Mouse (Mus musculus): ENCODE measurements around the gene Cma2. TPM values are rescaled to one million over a fixed set of nuclear protein-coding genes. Genes with fewer than 3 reads are reported as not detected.
"Not testable (repeated sequence)": the region's sequence is repeated elsewhere in the genome, so short reads cannot be mapped to it uniquely, and the experiment has no call there.

Cma2 gene
- polyA plus RNA-seq, 1 experiment: not detected

DNA sequence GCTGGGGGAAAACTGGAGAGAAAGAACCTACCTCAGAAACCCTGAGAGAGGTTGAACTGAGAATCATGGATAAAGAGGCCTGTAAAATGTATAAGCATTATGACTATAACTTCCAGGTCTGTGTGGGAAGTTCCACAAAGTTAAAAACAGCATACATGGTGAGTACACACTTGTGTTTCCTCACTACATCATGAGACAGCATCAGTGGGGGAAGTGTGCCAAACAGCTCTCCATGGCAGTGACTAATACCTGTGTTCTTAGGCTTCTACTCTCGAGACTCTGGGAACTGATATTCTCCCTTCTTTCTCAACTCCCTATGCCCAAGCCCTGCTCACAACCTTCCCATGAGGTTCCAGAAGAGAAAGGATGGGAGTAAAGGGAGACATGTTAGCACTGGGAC is 68.7 kb downstream of the Cma2 start:
- TF ChIP-seq CTCF (IDR thresholded peaks at IDR 0.05; ENCODE audit: insufficient read depth, low read depth, low read length): no peak
- TF ChIP-seq POLR2A (IDR thresholded peaks at IDR 0.05; ENCODE audit: insufficient read depth, low read depth, low read length): no peak
- WGBS: 74% methylated on average over 1 of the region's 1 CpGs
- no peaks in the 10 kb centered on the region for H3K4me1 ChIP-seq (ENCODE audit: control insufficient read depth, insufficient read depth, low read length)
- no peak overlapping the region for H3K27ac ChIP-seq (ENCODE audit: insufficient read depth, low read depth, low read length)
- H3K4me3 ChIP-seq (ENCODE audit: insufficient read depth, low read depth, low read length): no peak overlapping the region

DNA sequence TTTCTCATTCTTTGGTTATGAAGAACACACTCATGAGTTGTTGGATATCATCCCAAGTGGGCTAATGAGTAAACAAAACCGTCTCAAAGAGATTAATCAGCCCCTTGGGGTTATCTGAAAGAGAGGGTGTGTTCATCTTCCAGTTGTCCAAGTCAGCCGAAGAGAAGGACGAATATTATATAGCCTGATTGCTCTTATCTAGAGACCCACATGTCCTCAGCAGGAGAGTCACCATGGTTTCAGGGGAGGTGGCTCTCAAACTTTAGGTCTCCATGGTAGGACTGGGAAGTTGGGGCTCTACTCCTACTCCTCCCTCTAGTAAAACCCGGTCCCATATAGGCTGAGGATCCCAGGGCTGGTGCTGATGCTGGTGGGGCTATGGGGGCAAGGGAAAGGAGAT is 70.5 kb downstream of the Cma2 start:
- H3K27ac ChIP-seq (ENCODE audit: insufficient read depth, low read depth, low read length); H3K4me3 ChIP-seq (ENCODE audit: insufficient read depth, low read depth, low read length); H3K4me1 ChIP-seq (ENCODE audit: control insufficient read depth, insufficient read depth, low read length): not testable (repeated sequence)
- 79% methylated on average over 4 of the region's 4 CpGs for WGBS

Other genes with a start within 250 kb of the Cma2 start
- gene Tgm1, start 237.1 kb upstream of the Cma2 start, polyA plus RNA-seq (2012; ENCODE audit: insufficient read depth, insufficient read length, low replicate concordance, missing spikeins): not detected in 2 replicates
- not detected in 2 replicates for gene Rabggta, start 228.7 kb upstream of the Cma2 start, polyA plus RNA-seq (2012; ENCODE audit: insufficient read depth, insufficient read length, low replicate concordance, missing spikeins)
- not detected in 2 replicates for gene Dhrs1, start 205.3 kb upstream of the Cma2 start, polyA plus RNA-seq (2012; ENCODE audit: insufficient read depth, insufficient read length, low replicate concordance, missing spikeins)
- not detected in 2 replicates for gene Nop9, start 205.3 kb upstream of the Cma2 start, polyA plus RNA-seq (2012; ENCODE audit: insufficient read depth, insufficient read length, low replicate concordance, missing spikeins)
- not detected in 2 replicates for gene Cideb, start 192.5 kb upstream of the Cma2 start, polyA plus RNA-seq (2012; ENCODE audit: insufficient read depth, insufficient read length, low replicate concordance, missing spikeins)
- gene Ltb4r2, start 189.6 kb upstream of the Cma2 start, polyA plus RNA-seq (2012; ENCODE audit: insufficient read depth, insufficient read length, low replicate concordance, missing spikeins): not detected in 2 replicates
- not detected in 2 replicates for gene Ltb4r1, start 185.0 kb upstream of the Cma2 start, polyA plus RNA-seq (2012; ENCODE audit: insufficient read depth, insufficient read length, low replicate concordance, missing spikeins)
- gene Adcy4, start 166.9 kb upstream of the Cma2 start, polyA plus RNA-seq (2012; ENCODE audit: insufficient read depth, insufficient read length, low replicate concordance, missing spikeins): not detected in 2 replicates
- not detected in 2 replicates for gene Ripk3, start 162.1 kb upstream of the Cma2 start, polyA plus RNA-seq (2012; ENCODE audit: insufficient read depth, insufficient read length, low replicate concordance, missing spikeins)
- gene Nfatc4, start 127.8 kb upstream of the Cma2 start, polyA plus RNA-seq (2012; ENCODE audit: insufficient read depth, insufficient read length, low replicate concordance, missing spikeins): not detected in 2 replicates
- not detected in 2 replicates for gene Nynrin, start 97.0 kb upstream of the Cma2 start, polyA plus RNA-seq (2012; ENCODE audit: insufficient read depth, insufficient read length, low replicate concordance, missing spikeins)
- gene Cbln3, start 66.6 kb upstream of the Cma2 start, polyA plus RNA-seq (2012; ENCODE audit: insufficient read depth, insufficient read length, low replicate concordance, missing spikeins): not detected in 2 replicates
- not detected in 2 replicates for gene Khnyn, start 66.0 kb upstream of the Cma2 start, polyA plus RNA-seq (2012; ENCODE audit: insufficient read depth, insufficient read length, low replicate concordance, missing spikeins)
- not detected in 2 replicates for gene Sdr39u1, start 50.7 kb upstream of the Cma2 start, polyA plus RNA-seq (2012; ENCODE audit: insufficient read depth, insufficient read length, low replicate concordance, missing spikeins)
- gene Cma1, start 6.3 kb upstream of the Cma2 start, polyA plus RNA-seq (2012; ENCODE audit: insufficient read depth, insufficient read length, low replicate concordance, missing spikeins): not detected in 2 replicates
- gene Mcpt1, start 67.0 kb downstream of the Cma2 start, polyA plus RNA-seq (2012; ENCODE audit: insufficient read depth, insufficient read length, low replicate concordance, missing spikeins): not detected in 2 replicates
- gene Mcpt9, start 79.5 kb downstream of the Cma2 start, polyA plus RNA-seq (2012; ENCODE audit: insufficient read depth, insufficient read length, low replicate concordance, missing spikeins): not detected in 2 replicates
- gene Mcpt2, start 91.1 kb downstream of the Cma2 start, polyA plus RNA-seq (2012; ENCODE audit: insufficient read depth, insufficient read length, low replicate concordance, missing spikeins): not detected in 2 replicates
- not detected in 2 replicates for gene Mcpt4, start 111.3 kb downstream of the Cma2 start, polyA plus RNA-seq (2012; ENCODE audit: insufficient read depth, insufficient read length, low replicate concordance, missing spikeins)
- gene Mcpt8, start 134.3 kb downstream of the Cma2 start, polyA plus RNA-seq (2012; ENCODE audit: insufficient read depth, insufficient read length, low replicate concordance, missing spikeins): not detected in 2 replicates
- gene Ctsg, start 151.6 kb downstream of the Cma2 start, polyA plus RNA-seq (2012; ENCODE audit: insufficient read depth, insufficient read length, low replicate concordance, missing spikeins): not detected in 2 replicates
- not detected in 2 replicates for gene Gzme, start 169.6 kb downstream of the Cma2 start, polyA plus RNA-seq (2012; ENCODE audit: insufficient read depth, insufficient read length, low replicate concordance, missing spikeins)
- not detected in 2 replicates for gene Gzmd, start 181.6 kb downstream of the Cma2 start, polyA plus RNA-seq (2012; ENCODE audit: insufficient read depth, insufficient read length, low replicate concordance, missing spikeins)
- gene Gzmg, start 208.6 kb downstream of the Cma2 start, polyA plus RNA-seq (2012; ENCODE audit: insufficient read depth, insufficient read length, low replicate concordance, missing spikeins): not detected in 2 replicates
- not detected in 2 replicates for gene Gzmn, start 223.6 kb downstream of the Cma2 start, polyA plus RNA-seq (2012; ENCODE audit: insufficient read depth, insufficient read length, low replicate concordance, missing spikeins)

Data from olfactory bulb, adult 2 months (tissue).